Mouse (Mus musculus): Measurements from ENCODE around the gene Phb2.

- TF ChIP-seq TAL1 (IDR thresholded peaks at IDR 0.05; ENCODE audit: low read length) (no peak), GATA1 (IDR thresholded peaks at IDR 0.05; ENCODE audit: low read length) (no peak)
Measured at GRCm38 (mm10) chr6:124723541-124723940, 11.4 kb downstream of the Phb2 start.
